Mouse (Mus musculus): ENCODE measurements at regions not wholly inside any gene's neighbourhood (a gene's known extent, or its start where the extent isn't known, plus 50 kb on each side); places are given as distances from the start of the nearest gene placed in this dataset.

DNA sequence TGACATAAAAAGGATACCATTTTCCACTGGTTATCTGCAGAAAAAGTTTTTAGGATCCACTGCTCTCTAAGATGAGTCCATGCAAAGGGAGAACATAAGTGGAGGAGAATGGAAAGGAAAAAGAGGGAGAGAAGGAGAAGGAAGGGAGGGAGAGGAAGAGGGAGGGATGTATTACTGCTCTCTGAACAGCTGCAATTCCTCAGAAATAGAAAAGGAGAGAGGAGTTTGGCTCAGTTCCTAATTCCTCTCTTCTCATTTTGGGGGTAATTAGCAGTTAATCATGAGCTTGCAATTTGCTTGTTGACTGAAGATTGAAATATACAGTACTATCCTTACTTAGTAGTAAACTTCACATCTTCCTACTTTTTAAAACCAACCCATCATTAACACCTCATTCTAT lies 193.5 kb upstream of the Diaph2 start:
- TF ChIP-seq EP300 (IDR thresholded peaks at IDR 0.05; ENCODE audit: insufficient read depth, low read depth, low read length) (no peak), POLR2A (IDR thresholded peaks at IDR 0.05; ENCODE audit: insufficient read depth, low read depth, low read length) (no peak)
